Mouse (Mus musculus) midbrain, postnatal 0 days (tissue): Measurements from ENCODE around the gene Inf2. TPM values are rescaled to one million over a fixed set of nuclear protein-coding genes. Genes with fewer than 3 reads are reported as not detected.

Experiments used
- ATAC-seq: fragments of 200-750 bp; cut with Nextera tagmentation; 2 replicates; pipeline ENCODE4 v1.8.0; 2017; ENCODE audit warnings: moderate number of reproducible peaks, mild to moderate bottlenecking, moderate TSS enrichment, moderate library complexity; ENCODE audit not compliant: low FRiP score
- DNase-seq: peaks from one replicate; pipeline ENCODE4 v3.0.0-alpha.2; 2015; ENCODE audit warnings: low spot score
- H3K27ac ChIP-seq: fragments of 300-500 bp; sonication (generic); 2 replicates; pipeline ENCODE4 v1.5.1; 2014; ENCODE audit warnings: low read depth, mild to moderate bottlenecking, low read length, mixed read lengths
- H3K27me3 ChIP-seq: fragments of 300-500 bp; sonication (generic); 2 replicates; pipeline ENCODE4 v1.6.1; 2014; ENCODE audit warnings: low read length, control low read depth, mixed read lengths; ENCODE audit not compliant: insufficient read depth
- H3K36me3 ChIP-seq: fragments of 300-500 bp; sonication (generic); 2 replicates; pipeline ENCODE4 v1.6.1; 2014; ENCODE audit warnings: low read length, control low read depth, mixed read lengths; ENCODE audit not compliant: insufficient read depth
- H3K4me1 ChIP-seq: fragments of 300-500 bp; sonication (generic); 2 replicates; pipeline ENCODE4 v1.6.1; 2014; ENCODE audit warnings: mild to moderate bottlenecking, control low read depth, antibody characterized with exemption, low read length, mixed read lengths; ENCODE audit not compliant: insufficient read depth
- H3K4me2 ChIP-seq: fragments of 300-500 bp; sonication (generic); 2 replicates; pipeline ENCODE4 v1.6.1; 2014; ENCODE audit warnings: low read depth, mild to moderate bottlenecking, low read length, mixed read lengths; ENCODE audit not compliant: poor library complexity, severe bottlenecking
- H3K4me3 ChIP-seq: fragments of 300-500 bp; sonication (generic); 2 replicates; pipeline ENCODE4 v1.5.1; 2014; ENCODE audit warnings: low read depth, mild to moderate bottlenecking, low read length, moderate library complexity
- H3K9ac ChIP-seq: fragments of 300-500 bp; sonication (generic); replicated peaks from 2 replicates; pipeline ENCODE4 v1.6.1; 2014; ENCODE audit warnings: mild to moderate bottlenecking, low read length, moderate library complexity, mixed read lengths; ENCODE audit not compliant: poor library complexity, severe bottlenecking
- H3K9me3 ChIP-seq: fragments of 300-500 bp; sonication (generic); 2 replicates; pipeline ENCODE4 v1.6.1; 2016; ENCODE audit warnings: low read length, control low read depth
- CTCF ChIP-seq: IDR thresholded peaks from 2 replicates; pipeline ENCODE4 v1.5.1; 2016; ENCODE audit warnings: antibody characterized with exemption, mild to moderate bottlenecking
- WGBS: fragments of 180-500 bp; shearing (Covaris S2); extraction: QIAGEN DNeasy Blood & Tissue Kit; methylation state at CpG from one replicate; pipeline ENCODE4 v1.1.7; 2014; 5-methylcytosine and 5-hydroxymethylcytosine counted together
- microRNA-seq: library from miRNA; unstranded; fragments of <30 nt; microRNA quantifications from one replicate; pipeline ENCODE4, GENCODE M21; 2016; ENCODE audit warnings: borderline number of aligned reads
- polyA plus RNA-seq: library from polyadenylated mRNA; unstranded; fragments of >200 nt; fragmentation: Nextera tagmentation; extraction: Ambion mirVana; gene quantifications from 2 replicates; pipeline ENCODE4 v1.2.1, GENCODE M21; 2015
- total RNA-seq: library from RNA; depleted of rRNA; stranded (reverse); fragments of >200 nt; gene quantifications from 2 replicates; pipeline ENCODE4 v1.2.3, GENCODE M21; 2014; rRNA removed

Inf2 gene
- total and polyA plus RNA-seq, 2 experiments from 2014 or later = 1.3 to 3.6 TPM

GRCm38 (mm10) chr12:112664124-112664523 is 75.5 kb downstream of the Inf2 start:
- Histone ChIP-seq H3K9ac (no peak overlapping the region), H3K27ac (peak overlapping the region; percentile 65), H3K4me1 (peaks cover 13% of the 10 kb centered on the region), H3K4me2 (no peak overlapping the region), H3K27me3 (no peaks in the 10 kb centered on the region), H3K4me3 (no peak overlapping the region), H3K9me3 (no peaks in the 10 kb centered on the region), H3K36me3 (peaks cover 39% of the 10 kb centered on the region)
- peak; percentile 19; the same call in 1 of the 2 replicates for TF ChIP-seq CTCF
- WGBS = 15% methylated on average over 2 of the region's 2 CpGs
- ATAC-seq = peak; percentile 36; the same call in 1 of the 2 replicates
- peak; percentile 80 for DNase-seq

DNA sequence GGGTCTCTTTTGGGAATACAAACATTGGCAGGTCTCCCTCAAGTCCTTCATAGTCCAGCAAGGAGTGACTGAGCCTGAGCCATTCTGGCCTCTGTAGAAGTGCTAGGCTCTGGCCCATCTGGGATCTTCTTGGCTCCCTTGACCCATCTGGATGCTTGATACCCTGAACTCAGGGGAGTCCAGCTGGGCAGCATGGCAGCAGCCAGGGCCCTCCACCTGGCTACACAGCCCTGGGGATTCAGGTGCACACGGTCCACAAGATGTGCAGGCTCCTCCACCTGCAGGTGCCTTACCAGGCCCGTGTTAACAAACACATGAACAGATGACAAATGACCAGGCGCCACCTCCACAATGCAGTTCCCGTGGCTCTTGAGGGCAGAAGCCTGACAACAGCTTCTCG is 76.1 kb downstream of the Inf2 start:
- no peak overlapping the region for H3K9ac ChIP-seq
- ATAC-seq (no peak), DNase-seq (peak; percentile 43)
- H3K27me3 ChIP-seq = no peaks in the 10 kb centered on the region
- no peak overlapping the region for H3K4me3 ChIP-seq
- peaks cover 13% of the 10 kb centered on the region for H3K4me1 ChIP-seq
- no peak overlapping the region for H3K4me2 ChIP-seq
- H3K27ac ChIP-seq = peak overlapping the region; percentile 43; the same call in 1 of the 2 replicates
- WGBS = 55% methylated on average over 5 of the region's 5 CpGs
- no peak for TF ChIP-seq CTCF
- no peaks in the 10 kb centered on the region for H3K9me3 ChIP-seq
- peaks cover 41% of the 10 kb centered on the region for H3K36me3 ChIP-seq

Small RNA genes within 50 kb of the gene (microRNA-seq; reads per million reads assigned to microRNA genes)
- gene Mir6939 = 1.0 reads per million

Other genes starting within 250 kb of the Inf2 start
- gene A530016L24Rik, start 99.3 kb upstream of the Inf2 start, total RNA-seq = 0.05 TPM in 1 of 2 replicates, not detected in the other
- gene A530016L24Rik, start 99.3 kb upstream of the Inf2 start, polyA plus RNA-seq = 0.05 TPM in 1 of 2 replicates, not detected in the other
- gene Tmem179, start 72.0 kb upstream of the Inf2 start, total RNA-seq = 118 and 132 TPM in 2 replicates
- gene Tmem179, start 72.0 kb upstream of the Inf2 start, polyA plus RNA-seq = 124 and 126 TPM in 2 replicates
- gene Adssl1, start 31.3 kb downstream of the Inf2 start, total RNA-seq = 2.0 and 4.1 TPM in 2 replicates
- gene Adssl1, start 31.3 kb downstream of the Inf2 start, polyA plus RNA-seq = 8.2 and 9.4 TPM in 2 replicates
- 24.0 and 25.4 TPM in 2 replicates for gene Siva1, start 55.9 kb downstream of the Inf2 start, total RNA-seq
- gene Siva1, start 55.9 kb downstream of the Inf2 start, polyA plus RNA-seq = 43.4 and 45.5 TPM in 2 replicates
- gene Akt1, start 86.1 kb downstream of the Inf2 start, total RNA-seq = 201 and 208 TPM in 2 replicates
- 93.1 and 93.3 TPM in 2 replicates for gene Akt1, start 86.1 kb downstream of the Inf2 start, polyA plus RNA-seq
- gene Zbtb42, start 90.0 kb downstream of the Inf2 start, total RNA-seq = 0.94 and 1.5 TPM in 2 replicates
- 1.2 and 1.8 TPM in 2 replicates for gene Zbtb42, start 90.0 kb downstream of the Inf2 start, polyA plus RNA-seq
- gene Cep170b, start 131.7 kb downstream of the Inf2 start, total RNA-seq = 125 and 140 TPM in 2 replicates
- gene Cep170b, start 131.7 kb downstream of the Inf2 start, polyA plus RNA-seq = 42.7 and 46.4 TPM in 2 replicates
- gene Pld4, start 171.9 kb downstream of the Inf2 start, total RNA-seq = 12.2 and 12.6 TPM in 2 replicates
- 8.8 TPM in 2 replicates for gene Pld4, start 171.9 kb downstream of the Inf2 start, polyA plus RNA-seq
- 5.1 and 6.1 TPM in 2 replicates for gene Ahnak2, start 213.9 kb downstream of the Inf2 start, total RNA-seq
- gene Ahnak2, start 213.9 kb downstream of the Inf2 start, polyA plus RNA-seq = 1.6 and 1.9 TPM in 2 replicates
- 13.6 and 23.1 TPM in 2 replicates for gene Clba1, start 220.2 kb downstream of the Inf2 start, total RNA-seq
- 25.2 and 25.9 TPM in 2 replicates for gene Clba1, start 220.2 kb downstream of the Inf2 start, polyA plus RNA-seq
- 19.8 and 22.6 TPM in 2 replicates for gene Cdca4, start 240.6 kb downstream of the Inf2 start, total RNA-seq
- gene Cdca4, start 240.6 kb downstream of the Inf2 start, polyA plus RNA-seq = 20.8 and 22.0 TPM in 2 replicates